8 mouse cellular contexts compared by ENCODE assay signal in genomic region chr11:58957226-58957914, GRCm38 (mm10). TPM values are rescaled to one million over a fixed set of nuclear protein-coding genes. Genes with fewer than 3 reads are reported as not detected.
DNase-seq lines count a peak whose midpoint lies in the region; ATAC-seq and TF ChIP-seq lines count a peak whose summit lies in the region.

No protein-coding gene starts in this region.

- H3K27me3 ChIP-seq in heart, embryonic 14.5 days (ENCODE audit: control insufficient read depth, insufficient read depth, low read length), result peaks cover 16% of the 10 kb centered on the region
- H3K27me3 ChIP-seq in heart, adult 2 months (ENCODE audit: control insufficient read depth, insufficient read depth, low read length), result peaks cover 4% of the 10 kb centered on the region; the same call in 1 of the 2 replicates
- no peaks in the 10 kb centered on the region for H3K27me3 ChIP-seq in forebrain, embryonic 16.5 days (replicated peaks; ENCODE audit: control insufficient read depth, insufficient read depth, low read length)
- H3K27me3 ChIP-seq in midbrain, embryonic 10.5 days (ENCODE audit: low read depth, poor library complexity, severe bottlenecking), result peaks cover 46% of the 10 kb centered on the region

- H3K9ac ChIP-seq in heart, embryonic 14.5 days (ENCODE audit: low read length), result peak overlapping the region; percentile 17; the same call in 1 of the 2 replicates
- H3K9ac ChIP-seq in heart, adult 2 months (ENCODE audit: low read depth, low read length), result no peak overlapping the region
- peak overlapping the region; percentile 95 for H3K9ac ChIP-seq in forebrain, embryonic 16.5 days (replicated peaks; ENCODE audit: low read depth, low read length)

- peaks cover 22% of the 10 kb centered on the region for H3K36me3 ChIP-seq in heart, embryonic 14.5 days (ENCODE audit: control insufficient read depth, insufficient read depth, low read length)
- peaks cover 8% of the 10 kb centered on the region for H3K36me3 ChIP-seq in heart, adult 2 months (ENCODE audit: control insufficient read depth, insufficient read depth, low read length)
- no peaks in the 10 kb centered on the region for H3K36me3 ChIP-seq in forebrain, embryonic 16.5 days (ENCODE audit: control insufficient read depth, insufficient read depth)
- peaks cover 12% of the 10 kb centered on the region for H3K36me3 ChIP-seq in midbrain, embryonic 10.5 days

- H3K79me2 ChIP-seq in heart, adult 2 months (replicated peaks; ENCODE audit: control insufficient read depth, insufficient read depth, low read length), result no peaks in the 10 kb centered on the region

- no peak for TF ChIP-seq POLR2A in heart, adult 2 months (IDR thresholded peaks at IDR 0.05; ENCODE audit: insufficient read depth, low read depth, low read length)

- peak overlapping the region in 1 of 2 experiments; percentile 57; a peak in 2 of 4 replicates for H3K4me3 ChIP-seq in heart, embryonic 14.5 days (ENCODE audit: control insufficient read depth in 1 of 2, insufficient read depth in 1 of 2, low read depth in 1 of 2, low read length in 2 of 2)
- no peak overlapping the region for H3K4me3 ChIP-seq in heart, adult 2 months
- peak overlapping the region; percentile 99 for H3K4me3 ChIP-seq in forebrain, embryonic 16.5 days (replicated peaks; ENCODE audit: low read length)
- peak overlapping the region; percentile 73 for H3K4me3 ChIP-seq in midbrain, embryonic 10.5 days

- intact Hi-C loops in heart, adult 2 months (cut with DNase I), result no loop called here
- intact Hi-C loops in left cerebral cortex, postnatal 4 days (cut with DNase I), result loop anchor here (10.0 kb wide), 1 partner anchor 247 kb away; the partner anchor contains the start of genes 2310033P09Rik and Mrpl55

- no peaks in the 10 kb centered on the region for H3K9me3 ChIP-seq in heart, embryonic 14.5 days (ENCODE audit: control insufficient read depth, low read length)
- no peaks in the 10 kb centered on the region for H3K9me3 ChIP-seq in forebrain, embryonic 16.5 days (ENCODE audit: control insufficient read depth, low read length)
- H3K9me3 ChIP-seq in midbrain, embryonic 10.5 days (replicated peaks), result peaks cover 9% of the 10 kb centered on the region

- DNase-seq in heart, adult 2 months, result no peak
- peak; percentile 43 to 45 for DNase-seq in cerebellum, postnatal 25 days
- no peak for DNase-seq in midbrain, embryonic 10.5 days (ENCODE audit: low spot score)
- no peak for DNase-seq in urinary bladder, postnatal 10 days (ENCODE audit: low spot score)
- no peak for DNase-seq in left cerebral cortex, postnatal 4 days
- no peak for DNase-seq in kidney, postnatal 4 days

- ATAC-seq in heart, embryonic 14.5 days (ENCODE audit: insufficient number of reproducible peaks, insufficient read depth, low FRiP score, low read depth), result no peak
- no peak for ATAC-seq in forebrain, embryonic 16.5 days

- TF ChIP-seq EP300 in heart, adult 2 months (IDR thresholded peaks at IDR 0.05; ENCODE audit: insufficient read depth, low read depth, low read length), result no peak

- H3K4me1 ChIP-seq in heart, embryonic 14.5 days (ENCODE audit: control insufficient read depth in 2 of 2, insufficient read depth in 2 of 2, low read length in 2 of 2), result peaks cover 9 to 38% of the 10 kb centered on the region in 2 experiments
- H3K4me1 ChIP-seq in heart, adult 2 months (ENCODE audit: control insufficient read depth, insufficient read depth, low read length), result peaks cover 10% of the 10 kb centered on the region
- peaks cover 43% of the 10 kb centered on the region for H3K4me1 ChIP-seq in forebrain, embryonic 16.5 days (replicated peaks; ENCODE audit: control insufficient read depth, insufficient read depth, low read length)
- H3K4me1 ChIP-seq in midbrain, embryonic 10.5 days, result peaks cover 48% of the 10 kb centered on the region

- H3K27ac ChIP-seq in heart, embryonic 14.5 days (replicated peaks in 1 of 2; ENCODE audit: control insufficient read depth in 1 of 2, insufficient read depth in 1 of 2, low read depth in 2 of 2, low read length in 2 of 2), result no peak overlapping the region
- H3K27ac ChIP-seq in heart, adult 2 months, result no peak overlapping the region
- H3K27ac ChIP-seq in forebrain, embryonic 16.5 days (ENCODE audit: low read length), result peak overlapping the region; percentile 29
- no peak overlapping the region for H3K27ac ChIP-seq in midbrain, embryonic 10.5 days (replicated peaks)

- WGBS in heart, embryonic 14.5 days, result 84% methylated on average over 5 of the region's 5 CpGs
- 77% methylated on average over 5 of the region's 5 CpGs for WGBS in heart, adult 2 months
- 62% methylated on average over 5 of the region's 5 CpGs for WGBS in forebrain, embryonic 16.5 days
- whole genome bisulfite sequencing in midbrain, embryonic 10.5 days, result 88% methylated on average over 5 of the region's 5 CpGs

- no peak for TF ChIP-seq CTCF in heart, adult 2 months (IDR thresholded peaks at IDR 0.05)

- peak overlapping the region; percentile 95 for H3K4me2 ChIP-seq in heart, embryonic 14.5 days (ENCODE audit: low read length)
- H3K4me2 ChIP-seq in forebrain, embryonic 16.5 days (ENCODE audit: low read length), result peak overlapping the region; percentile 91

RNA-seq across cellular contexts. Expression of gene Hist3h2a, which starts 2.9 kb away (rescaled TPM):
- polyA plus RNA-seq in heart, embryonic 14.5 days (2014; fragmentation: Nextera tagmentation; extraction: Ambion mirVana), result 34.0 and 40.8 TPM in 2 replicates
- 10 to 100 TPM; 13.6 to 14.0 TPM for total RNA-seq in heart, adult 2 months (2021)
- 12.6 and 15.4 TPM in 2 replicates for polyA plus RNA-seq in heart, adult 2 months (2012; rRNA removed)
- polyA plus RNA-seq in forebrain, embryonic 16.5 days (2015; fragmentation: Nextera tagmentation; extraction: Ambion mirVana), result 150 and 152 TPM in 2 replicates
- polyA plus RNA-seq in midbrain, embryonic 10.5 days (2016; fragmentation: Nextera tagmentation; extraction: Ambion mirVana), result 20.4 and 31.6 TPM in 2 replicates
- total RNA-seq in left cerebral cortex, postnatal 4 days (2021), result 100 to 1,000 TPM in 1 of 2 experiments, 10 to 100 TPM in 1; 95.0 to 101 TPM

RNA-seq across cellular contexts. Expression of gene Trim17, which starts 2.9 kb away (rescaled TPM):
- polyA plus RNA-seq in heart, embryonic 14.5 days (2014; fragmentation: Nextera tagmentation; extraction: Ambion mirVana), result 0.11 and 0.47 TPM in 2 replicates
- total RNA-seq in heart, adult 2 months (2021), result under 1 TPM in 1 of 2 experiments, not detected in 1; 0.07 TPM
- 0.20 and 0.37 TPM in 2 replicates for polyA plus RNA-seq in heart, adult 2 months (2012; rRNA removed)
- 1.8 and 2.0 TPM in 2 replicates for polyA plus RNA-seq in forebrain, embryonic 16.5 days (2015; fragmentation: Nextera tagmentation; extraction: Ambion mirVana)
- polyA plus RNA-seq in midbrain, embryonic 10.5 days (2016; fragmentation: Nextera tagmentation; extraction: Ambion mirVana), result 0.25 and 0.26 TPM in 2 replicates
- total RNA-seq in left cerebral cortex, postnatal 4 days (2021), result 1 to 10 TPM; 1.8 to 2.0 TPM

RNA-seq across cellular contexts. Expression of gene Hist3h2ba, which starts 8.7 kb away (rescaled TPM):
- 8.9 and 16.0 TPM in 2 replicates for polyA plus RNA-seq in heart, embryonic 14.5 days (2014; fragmentation: Nextera tagmentation; extraction: Ambion mirVana)
- total RNA-seq in heart, adult 2 months (2021), result 1 to 10 TPM in 1 of 2 experiments, under 1 TPM in 1; 0.81 to 1.1 TPM
- polyA plus RNA-seq in heart, adult 2 months (2012; rRNA removed), result 0.67 and 1.5 TPM in 2 replicates
- polyA plus RNA-seq in forebrain, embryonic 16.5 days (2015; fragmentation: Nextera tagmentation; extraction: Ambion mirVana), result 389 and 395 TPM in 2 replicates
- 34.1 and 69.6 TPM in 2 replicates for polyA plus RNA-seq in midbrain, embryonic 10.5 days (2016; fragmentation: Nextera tagmentation; extraction: Ambion mirVana)
- total RNA-seq in left cerebral cortex, postnatal 4 days (2021), result 100 to 1,000 TPM; 299 to 314 TPM

RNA-seq across cellular contexts. Expression of gene Rnf187, which starts 18.7 kb away (rescaled TPM):
- 208 and 213 TPM in 2 replicates for polyA plus RNA-seq in heart, embryonic 14.5 days (2014; fragmentation: Nextera tagmentation; extraction: Ambion mirVana)
- 100 to 1,000 TPM; 164 to 177 TPM for total RNA-seq in heart, adult 2 months (2021)
- 182 and 190 TPM in 2 replicates for polyA plus RNA-seq in heart, adult 2 months (2012; rRNA removed)
- polyA plus RNA-seq in forebrain, embryonic 16.5 days (2015; fragmentation: Nextera tagmentation; extraction: Ambion mirVana), result 423 and 435 TPM in 2 replicates
- polyA plus RNA-seq in midbrain, embryonic 10.5 days (2016; fragmentation: Nextera tagmentation; extraction: Ambion mirVana), result 274 and 296 TPM in 2 replicates
- 100 to 1,000 TPM; 386 to 426 TPM for total RNA-seq in left cerebral cortex, postnatal 4 days (2021)

RNA-seq across cellular contexts. Expression of gene Trim11, which starts 20.5 kb away (rescaled TPM):
- 33.4 and 36.1 TPM in 2 replicates for polyA plus RNA-seq in heart, embryonic 14.5 days (2014; fragmentation: Nextera tagmentation; extraction: Ambion mirVana)
- 10 to 100 TPM; 11.9 to 14.0 TPM for total RNA-seq in heart, adult 2 months (2021)
- 14.3 and 19.4 TPM in 2 replicates for polyA plus RNA-seq in heart, adult 2 months (2012; rRNA removed)
- polyA plus RNA-seq in forebrain, embryonic 16.5 days (2015; fragmentation: Nextera tagmentation; extraction: Ambion mirVana), result 24.7 and 26.4 TPM in 2 replicates
- 17.7 and 19.3 TPM in 2 replicates for polyA plus RNA-seq in midbrain, embryonic 10.5 days (2016; fragmentation: Nextera tagmentation; extraction: Ambion mirVana)
- total RNA-seq in left cerebral cortex, postnatal 4 days (2021), result 10 to 100 TPM; 26.0 to 27.0 TPM

Comparison
In these comparisons a context has a peak if more than half of its experiments do, and no peak if none do; other contexts are left out.
1. DNase-seq: peak in cerebellum, postnatal 25 days (2 of 2); none in heart, adult 2 months (0 of 2), midbrain, embryonic 10.5 days (single experiment), urinary bladder, postnatal 10 days (single experiment), left cerebral cortex, postnatal 4 days (single experiment) and kidney, postnatal 4 days (0 of 2).